Mouse (Mus musculus): ENCODE measurements around the gene Spata1.

DNA sequence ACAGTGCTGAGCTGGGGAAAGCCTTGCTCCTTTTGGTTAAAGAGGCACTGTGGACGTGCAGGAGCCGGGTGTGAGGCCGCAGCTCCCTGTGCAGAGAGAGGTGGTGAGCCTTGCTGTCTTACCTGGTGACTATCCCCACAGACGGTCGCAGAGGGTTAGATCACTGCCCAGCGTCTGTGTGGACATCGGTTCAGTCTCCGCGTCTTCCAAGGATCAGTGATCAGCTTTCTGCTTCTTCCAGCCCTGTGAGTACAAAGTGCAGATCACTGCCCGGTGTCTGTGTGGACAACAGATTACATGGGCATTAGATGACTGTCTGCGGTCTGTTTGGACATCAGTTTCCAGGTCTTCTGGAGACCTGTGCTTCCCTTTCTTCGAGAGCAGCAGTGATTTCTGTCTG is 85.0 kb downstream of the Spata1 start:
- TF ChIP-seq CTCF (IDR thresholded peaks at IDR 0.05; ENCODE audit: low read depth) (no peak), EP300 (IDR thresholded peaks at IDR 0.05; ENCODE audit: low read depth) (no peak)

All from liver, postnatal 0 days (tissue).